Mouse (Mus musculus): Measurements from ENCODE around the gene Ptprr.

GRCm38 (mm10) chr10:116290483-116290882 is 272.5 kb downstream of the Ptprr start:
- TF ChIP-seq CTCF (conservative IDR thresholded peaks at IDR 0.05; ENCODE audit: insufficient read depth, insufficient read length, low read depth, low read length): no peak
- TF ChIP-seq POLR2A (IDR thresholded peaks at IDR 0.05; ENCODE audit: low read depth, low read length): no peak
